Mouse (Mus musculus) hindbrain, postnatal 0 days (tissue): Measurements from ENCODE around the gene Mef2c. TPM values are rescaled to one million over a fixed set of nuclear protein-coding genes. Genes with fewer than 3 reads are reported as not detected.

ENCODE experiments used
- ATAC-seq: fragments of 200-750 bp; cut with Nextera tagmentation; 2 replicates; pipeline ENCODE4 v1.8.0; 2017; ENCODE audit warnings: mild to moderate bottlenecking, moderate TSS enrichment, moderate library complexity
- DNase-seq: peaks from one replicate; pipeline ENCODE4 v3.0.0-alpha.2; 2015; ENCODE audit warnings: low spot score
- H3K27ac ChIP-seq: fragments of 300-500 bp; sonication (generic); 2 replicates; pipeline ENCODE4 v1.5.1; 2014; ENCODE audit warnings: mild to moderate bottlenecking
- H3K27me3 ChIP-seq: fragments of 300-500 bp; sonication (generic); 2 replicates; pipeline ENCODE4 v1.6.1; 2014; ENCODE audit warnings: low read length, mixed read lengths; ENCODE audit not compliant: insufficient read depth
- H3K36me3 ChIP-seq: fragments of 300-500 bp; sonication (generic); 2 replicates; pipeline ENCODE4 v1.6.1; 2014; ENCODE audit warnings: low read length, mixed read lengths; ENCODE audit not compliant: insufficient read depth
- H3K4me1 ChIP-seq: fragments of 300-500 bp; sonication (generic); 2 replicates; pipeline ENCODE4 v1.6.1; 2014; ENCODE audit warnings: antibody characterized with exemption, low read length, mixed read lengths; ENCODE audit not compliant: insufficient read depth
- H3K4me2 ChIP-seq: fragments of 300-500 bp; sonication (generic); 2 replicates; pipeline ENCODE4 v1.6.1; 2014; ENCODE audit warnings: low read depth, mild to moderate bottlenecking, low read length, moderate library complexity, mixed read lengths
- H3K4me3 ChIP-seq: fragments of 300-500 bp; sonication (generic); 2 replicates; pipeline ENCODE4 v1.5.1; 2014; ENCODE audit warnings: low read length
- H3K9ac ChIP-seq: fragments of 300-500 bp; sonication (generic); replicated peaks from 2 replicates; pipeline ENCODE4 v1.6.1; 2014; ENCODE audit warnings: mild to moderate bottlenecking, low read length, moderate library complexity, mixed read lengths
- H3K9me3 ChIP-seq: fragments of 300-500 bp; sonication (generic); 2 replicates; pipeline ENCODE4 v1.6.1; 2016; ENCODE audit warnings: low read length, mixed read lengths
- CTCF ChIP-seq: IDR thresholded peaks from 2 replicates; pipeline ENCODE4 v1.5.1; 2016; ENCODE audit warnings: antibody characterized with exemption, control low read depth, low read depth
- WGBS: fragments of 180-500 bp; shearing (Covaris S2); extraction: QIAGEN DNeasy Blood & Tissue Kit; methylation state at CpG from one replicate; pipeline ENCODE4 v1.1.7; 2014; 5-methylcytosine and 5-hydroxymethylcytosine counted together
- polyA plus RNA-seq: library from polyadenylated mRNA; unstranded; fragments of >200 nt; fragmentation: Nextera tagmentation; extraction: Ambion mirVana; gene quantifications from 2 replicates; pipeline ENCODE4 v1.2.1, GENCODE M21; 2015
- total RNA-seq: library from RNA; depleted of rRNA; stranded (reverse); fragments of >200 nt; gene quantifications from 2 replicates; pipeline ENCODE4 v1.2.3, GENCODE M21; 2014

Mef2c gene
- total and polyA plus RNA-seq, 2 experiments from 2014 or later: 27.2 to 46.2 TPM

GRCm38 (mm10) chr13:83638735-83639134 is 134.9 kb downstream of the Mef2c start:
- Histone ChIP-seq H3K36me3 (no peaks in the 10 kb centered on the region), H3K27ac (no peak overlapping the region), H3K4me3 (no peak overlapping the region), H3K27me3 (no peaks in the 10 kb centered on the region), H3K9ac (no peak overlapping the region), H3K9me3 (no peaks in the 10 kb centered on the region), H3K4me2 (no peak overlapping the region), H3K4me1 (no peaks in the 10 kb centered on the region)
- no peak for ATAC-seq
- no peak for TF ChIP-seq CTCF
- no peak for DNase-seq
- WGBS: 87% methylated on average over 3 of the region's 3 CpGs

DNA sequence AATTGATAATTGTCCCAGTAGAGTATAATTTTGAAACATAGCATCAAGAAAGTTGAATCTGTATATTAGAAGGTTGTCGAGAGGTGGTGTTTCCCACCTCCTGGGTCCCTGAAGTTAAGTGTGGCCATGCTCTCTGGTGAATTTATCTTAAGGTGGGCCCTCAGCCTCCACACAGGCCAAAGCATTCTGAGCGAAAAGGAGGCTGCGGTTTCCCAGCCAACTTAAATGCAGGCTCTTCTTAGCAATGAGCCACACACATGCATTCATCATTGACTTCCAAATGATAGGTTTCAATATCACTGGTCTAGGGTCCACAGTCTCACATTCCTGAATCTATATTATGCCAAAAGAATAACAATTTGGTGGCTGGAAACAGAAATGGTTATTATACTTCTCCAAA is 145.2 kb downstream of the Mef2c start:
- no peak overlapping the region for H3K27ac ChIP-seq
- ATAC-seq: no peak
- H3K27me3 ChIP-seq: no peaks in the 10 kb centered on the region
- H3K4me1 ChIP-seq: no peaks in the 10 kb centered on the region
- H3K4me3 ChIP-seq: no peak overlapping the region
- no peak overlapping the region for H3K4me2 ChIP-seq
- DNase-seq: no peak
- no peak for TF ChIP-seq CTCF
- no peaks in the 10 kb centered on the region for H3K9me3 ChIP-seq
- H3K9ac ChIP-seq: no peak overlapping the region
- 93% methylated on average over 3 of the region's 3 CpGs for WGBS
- no peaks in the 10 kb centered on the region for H3K36me3 ChIP-seq

DNA sequence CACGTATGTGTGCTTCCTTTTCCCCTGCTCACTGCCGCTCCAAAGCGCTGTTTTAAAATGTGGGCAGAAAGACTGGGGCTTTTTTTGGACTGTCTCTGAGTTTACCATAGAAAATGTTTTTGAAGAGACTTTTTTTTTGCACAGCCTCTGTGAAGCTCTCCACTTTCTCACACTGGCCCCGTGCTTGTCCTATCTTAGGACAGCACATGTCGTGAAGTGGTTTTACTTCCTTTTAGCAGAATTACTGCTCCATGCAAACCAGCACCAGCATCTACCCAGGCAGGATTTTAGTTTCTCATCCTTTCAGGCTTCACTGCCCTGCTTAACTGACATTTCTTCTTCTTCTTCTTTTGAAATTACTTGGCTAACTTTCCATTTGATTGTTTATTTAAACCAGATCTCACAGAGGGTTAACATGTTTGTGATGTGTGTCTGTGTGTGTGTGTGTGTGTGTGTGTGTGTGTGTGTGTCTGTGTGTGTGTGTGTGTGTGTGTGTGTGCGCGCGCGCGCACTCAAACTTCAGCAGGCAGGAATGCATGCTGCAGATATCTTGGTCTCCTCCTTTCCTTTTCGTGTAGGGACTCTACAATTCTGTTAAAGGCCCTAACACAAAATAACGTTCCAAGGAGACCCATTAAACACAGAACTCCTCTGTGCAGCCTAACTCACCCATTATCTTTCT is 146.1 kb downstream of the Mef2c start:
- Histone ChIP-seq H3K4me2 (no peak overlapping the region), H3K27me3 (no peaks in the 10 kb centered on the region), H3K27ac (no peak overlapping the region), H3K4me3 (no peak overlapping the region), H3K9ac (no peak overlapping the region), H3K9me3 (no peaks in the 10 kb centered on the region), H3K4me1 (no peaks in the 10 kb centered on the region), H3K36me3 (no peaks in the 10 kb centered on the region)
- ATAC-seq: no peak
- no peak for TF ChIP-seq CTCF
- no peak for DNase-seq
- 88% methylated on average over 12 of the region's 12 CpGs for WGBS

DNA sequence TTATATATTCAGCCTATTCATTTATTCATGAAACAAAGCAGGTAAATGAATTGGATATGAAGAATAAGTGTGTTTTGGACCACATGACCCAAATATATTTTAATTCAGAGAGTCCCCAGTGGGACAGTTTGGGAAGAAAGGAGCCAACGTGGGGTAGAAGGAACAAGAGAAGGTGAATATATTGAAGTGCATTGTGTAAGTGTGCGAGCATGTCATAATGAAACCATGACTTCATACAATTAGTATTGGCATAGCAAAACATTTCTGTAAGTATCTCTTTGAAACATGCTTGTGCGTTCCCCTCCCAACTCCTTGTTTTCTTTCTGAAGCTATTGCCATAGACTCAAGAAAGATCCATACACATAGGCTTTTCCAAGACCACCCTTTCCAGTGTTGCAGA is 147.0 kb downstream of the Mef2c start:
- WGBS: 88% methylated on average over 3 of the region's 3 CpGs
- no peak for TF ChIP-seq CTCF
- H3K27me3 ChIP-seq: no peaks in the 10 kb centered on the region
- no peaks in the 10 kb centered on the region for H3K36me3 ChIP-seq
- no peak overlapping the region for H3K4me2 ChIP-seq
- no peak overlapping the region for H3K27ac ChIP-seq
- no peaks in the 10 kb centered on the region for H3K4me1 ChIP-seq
- DNase-seq (no peak), ATAC-seq (no peak)
- no peak overlapping the region for H3K9ac ChIP-seq
- H3K9me3 ChIP-seq: no peaks in the 10 kb centered on the region
- H3K4me3 ChIP-seq: no peak overlapping the region

DNA sequence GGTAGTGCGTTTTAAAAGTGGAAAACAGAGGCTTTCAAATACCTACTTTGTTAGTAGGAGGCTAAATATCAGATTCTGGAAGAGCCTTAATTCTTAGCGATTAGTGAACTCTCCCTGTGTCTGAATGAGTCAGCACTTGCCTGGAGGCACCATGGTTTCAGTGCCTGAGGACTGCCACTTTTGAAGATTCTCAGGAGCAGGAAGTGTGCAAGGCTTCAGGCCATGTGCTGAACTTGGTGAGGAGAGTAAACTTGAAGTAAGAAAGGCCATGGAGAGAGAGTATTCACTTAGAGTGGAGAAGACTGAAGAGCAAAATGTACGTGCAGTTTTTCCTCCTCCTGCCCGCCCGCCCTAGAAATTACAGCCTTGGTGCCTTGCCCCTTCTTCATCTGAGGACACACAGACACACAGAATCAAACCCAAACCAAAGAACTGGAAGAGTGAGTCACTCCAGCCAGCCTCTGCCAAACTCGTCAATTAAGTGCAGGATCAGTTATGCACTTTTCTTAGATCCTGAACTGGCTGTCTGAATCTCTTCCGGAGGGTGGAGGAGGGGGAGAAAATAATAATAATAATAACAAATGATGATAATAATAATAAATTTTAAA is 148.2 kb downstream of the Mef2c start:
- Histone ChIP-seq H3K36me3 (no peaks in the 10 kb centered on the region), H3K27ac (no peak overlapping the region), H3K4me2 (no peak overlapping the region), H3K4me1 (no peaks in the 10 kb centered on the region), H3K9me3 (no peaks in the 10 kb centered on the region), H3K9ac (no peak overlapping the region), H3K4me3 (no peak overlapping the region), H3K27me3 (no peaks in the 10 kb centered on the region)
- DNase-seq (no peak), ATAC-seq (no peak)
- TF ChIP-seq CTCF: no peak
- 82% methylated on average over 7 of the region's 7 CpGs for WGBS

- Histone ChIP-seq H3K27me3 (no peaks in the 10 kb centered on the region), H3K4me2 (no peak overlapping the region), H3K9me3 (no peaks in the 10 kb centered on the region), H3K36me3 (no peaks in the 10 kb centered on the region), H3K9ac (no peak overlapping the region), H3K4me3 (no peak overlapping the region), H3K27ac (no peak overlapping the region), H3K4me1 (no peaks in the 10 kb centered on the region)
- ATAC-seq: no peak
- 90% methylated on average over 8 of the region's 8 CpGs for WGBS
- DNase-seq: no peak
- no peak for TF ChIP-seq CTCF
Measured at GRCm38 (mm10) chr13:83652560-83652959, 148.7 kb downstream of the Mef2c start.
